ENCODE assay signal across 8 mouse cellular contexts in genomic region chr13:59728378-59729093, GRCm38 (mm10). TPM values are rescaled to one million over a fixed set of nuclear protein-coding genes. Genes with fewer than 3 reads are reported as not detected.
A peak's percentile ranks its signal among the peaks of the same experiment; 100 is the strongest.
DNase-seq lines count a peak whose midpoint lies in the region; ATAC-seq lines count a peak whose summit lies in the region.

No protein-coding gene starts in this region.

- H3K9me3 ChIP-seq in embryonic facial prominence, embryonic 13.5 days = no peaks in the 10 kb centered on the region
- H3K9me3 ChIP-seq in limb, embryonic 13.5 days = no peaks in the 10 kb centered on the region
- no peaks in the 10 kb centered on the region for H3K9me3 ChIP-seq in midbrain, embryonic 16.5 days (replicated peaks; ENCODE audit: control insufficient read depth, low read length, poor library complexity, severe bottlenecking)

- H3K27me3 ChIP-seq in embryonic facial prominence, embryonic 13.5 days = no peaks in the 10 kb centered on the region
- peaks cover 3% of the 10 kb centered on the region; the same call in 1 of the 2 replicates for H3K27me3 ChIP-seq in limb, embryonic 13.5 days
- no peaks in the 10 kb centered on the region; the same call in 1 of the 2 replicates for H3K27me3 ChIP-seq in midbrain, embryonic 16.5 days (ENCODE audit: control insufficient read depth, insufficient read depth, low read depth, low read length)

- no peak overlapping the region for H3K27ac ChIP-seq in embryonic facial prominence, embryonic 13.5 days
- no peak overlapping the region for H3K27ac ChIP-seq in limb, embryonic 13.5 days
- no peak overlapping the region for H3K27ac ChIP-seq in midbrain, embryonic 16.5 days (ENCODE audit: low read length)

- WGBS in embryonic facial prominence, embryonic 13.5 days = 31% methylated on average over 7 of the region's 7 CpGs
- 35% methylated on average over 7 of the region's 7 CpGs for WGBS in limb, embryonic 13.5 days
- WGBS in midbrain, embryonic 16.5 days = 30% methylated on average over 7 of the region's 7 CpGs

- peak; percentile 90 for DNase-seq in 416B (ENCODE audit: low read depth)
- DNase-seq in adrenal gland, postnatal 36 days = peak; percentile 69 to 86
- peak; percentile 79 for DNase-seq in heart, adult 8-10 months (ENCODE audit: low spot score)
- DNase-seq in kidney, adult 8-10 months = peak; percentile 64 to 80
- DNase-seq in spleen, postnatal 10 days (ENCODE audit: low spot score in 2 of 2) = peak; percentile 72 to 87

- 0 out of 2 replicates have a peak, but pooled peaks have one; percentile 57 for ATAC-seq in embryonic facial prominence, embryonic 13.5 days (ENCODE audit: insufficient number of reproducible peaks, insufficient read depth, low FRiP score, low TSS enrichment, low read depth)
- peak; percentile 83 for ATAC-seq in limb, embryonic 13.5 days (ENCODE audit: low FRiP score, low read depth)
- peak; percentile 82 for ATAC-seq in midbrain, embryonic 16.5 days

- no peaks in the 10 kb centered on the region for H3K36me3 ChIP-seq in embryonic facial prominence, embryonic 13.5 days
- H3K36me3 ChIP-seq in limb, embryonic 13.5 days = no peaks in the 10 kb centered on the region
- no peaks in the 10 kb centered on the region for H3K36me3 ChIP-seq in midbrain, embryonic 16.5 days (ENCODE audit: control insufficient read depth, insufficient read depth, low read length)

- H3K4me1 ChIP-seq in embryonic facial prominence, embryonic 13.5 days = peaks cover 10% of the 10 kb centered on the region; the same call in 1 of the 2 replicates
- H3K4me1 ChIP-seq in limb, embryonic 13.5 days = peaks cover 14% of the 10 kb centered on the region
- 0 out of 2 replicates have a peak, but pooled peaks cover 5% of the 10 kb centered on the region for H3K4me1 ChIP-seq in midbrain, embryonic 16.5 days (ENCODE audit: control insufficient read depth, insufficient read depth, low read length)

- no peak overlapping the region for H3K4me3 ChIP-seq in embryonic facial prominence, embryonic 13.5 days
- no peak overlapping the region for H3K4me3 ChIP-seq in limb, embryonic 13.5 days
- H3K4me3 ChIP-seq in midbrain, embryonic 16.5 days (ENCODE audit: low read depth, low read length) = no peak overlapping the region

- H3K4me2 ChIP-seq in embryonic facial prominence, embryonic 13.5 days = no peak overlapping the region
- no peak overlapping the region for H3K4me2 ChIP-seq in limb, embryonic 13.5 days (replicated peaks)
- no peak overlapping the region for H3K4me2 ChIP-seq in midbrain, embryonic 16.5 days (ENCODE audit: low read length)

- no peak overlapping the region for H3K9ac ChIP-seq in embryonic facial prominence, embryonic 13.5 days
- H3K9ac ChIP-seq in limb, embryonic 13.5 days = no peak overlapping the region
- no peak overlapping the region for H3K9ac ChIP-seq in midbrain, embryonic 16.5 days (ENCODE audit: low read depth, low read length)

RNA-seq across cellular contexts. Expression of gene Spata31d1d, which starts 3.0 kb away (rescaled TPM):
- total RNA-seq in adrenal gland, postnatal 36 days (2021) = not detected
- polyA plus RNA-seq in embryonic facial prominence, embryonic 13.5 days (2015; fragmentation: Nextera tagmentation; extraction: Ambion mirVana) = not detected in 2 replicates
- not detected for total RNA-seq in heart, adult 8-10 months (2022)
- not detected in 2 replicates for polyA plus RNA-seq in limb, embryonic 13.5 days (2015; fragmentation: Nextera tagmentation; extraction: Ambion mirVana)
- not detected in 2 replicates for polyA plus RNA-seq in midbrain, embryonic 16.5 days (2015; fragmentation: Nextera tagmentation; extraction: Ambion mirVana)

RNA-seq across cellular contexts. Expression of gene Spata31d1b, which starts 16.5 kb away (rescaled TPM):
- total RNA-seq in adrenal gland, postnatal 36 days (2021) = not detected
- not detected in 2 replicates for polyA plus RNA-seq in embryonic facial prominence, embryonic 13.5 days (2015; fragmentation: Nextera tagmentation; extraction: Ambion mirVana)
- not detected for total RNA-seq in heart, adult 8-10 months (2022)
- polyA plus RNA-seq in limb, embryonic 13.5 days (2015; fragmentation: Nextera tagmentation; extraction: Ambion mirVana) = not detected in 2 replicates
- polyA plus RNA-seq in midbrain, embryonic 16.5 days (2015; fragmentation: Nextera tagmentation; extraction: Ambion mirVana) = not detected in 2 replicates

RNA-seq across cellular contexts. Expression of gene 1700014D04Rik, which starts 18.0 kb away (rescaled TPM):
- total RNA-seq in adrenal gland, postnatal 36 days (2021) = under 1 TPM; 0.23 to 0.36 TPM
- not detected in 2 replicates for polyA plus RNA-seq in embryonic facial prominence, embryonic 13.5 days (2015; fragmentation: Nextera tagmentation; extraction: Ambion mirVana)
- total RNA-seq in heart, adult 8-10 months (2022) = not detected
- polyA plus RNA-seq in limb, embryonic 13.5 days (2015; fragmentation: Nextera tagmentation; extraction: Ambion mirVana) = 0.06 TPM in 1 of 2 replicates, not detected in the other
- 0.24 and 0.52 TPM in 2 replicates for polyA plus RNA-seq in midbrain, embryonic 16.5 days (2015; fragmentation: Nextera tagmentation; extraction: Ambion mirVana)

RNA-seq across cellular contexts. Expression of gene Spata31d1a, which starts 18.4 kb away (rescaled TPM):
- not detected for total RNA-seq in adrenal gland, postnatal 36 days (2021)
- polyA plus RNA-seq in embryonic facial prominence, embryonic 13.5 days (2015; fragmentation: Nextera tagmentation; extraction: Ambion mirVana) = 0.04 and 0.20 TPM in 2 replicates
- not detected for total RNA-seq in heart, adult 8-10 months (2022)
- polyA plus RNA-seq in limb, embryonic 13.5 days (2015; fragmentation: Nextera tagmentation; extraction: Ambion mirVana) = not detected in 2 replicates
- 0.16 and 0.30 TPM in 2 replicates for polyA plus RNA-seq in midbrain, embryonic 16.5 days (2015; fragmentation: Nextera tagmentation; extraction: Ambion mirVana)

RNA-seq across cellular contexts. Expression of gene 4921517D22Rik, which starts 34.6 kb away (rescaled TPM):
- not detected for total RNA-seq in adrenal gland, postnatal 36 days (2021)
- not detected in 2 replicates for polyA plus RNA-seq in embryonic facial prominence, embryonic 13.5 days (2015; fragmentation: Nextera tagmentation; extraction: Ambion mirVana)
- not detected for total RNA-seq in heart, adult 8-10 months (2022)
- polyA plus RNA-seq in limb, embryonic 13.5 days (2015; fragmentation: Nextera tagmentation; extraction: Ambion mirVana) = not detected in 2 replicates
- polyA plus RNA-seq in midbrain, embryonic 16.5 days (2015; fragmentation: Nextera tagmentation; extraction: Ambion mirVana) = not detected in 2 replicates
